Mouse (Mus musculus) monocyte, adult 5-6 weeks (primary cell): ENCODE data around the gene Smpd4. TPM values are rescaled to one million over a fixed set of nuclear protein-coding genes. Genes with fewer than 3 reads are reported as not detected.

Experiments used
- ATAC-seq: fragments of 153-309, 156-312 bp; replicated peaks from 2 replicates; pipeline ENCODE4 v1.8.0; 2017; ENCODE audit warnings: mild to moderate bottlenecking; ENCODE audit not compliant: low TSS enrichment, insufficient number of reproducible peaks, severe bottlenecking, poor library complexity, low FRiP score
- total RNA-seq: library from RNA; stranded (forward); fragments of 200-1000, 200-491, 200-594 nt; gene quantifications from 3 replicates; pipeline ENCODE4 v1.2.3, GENCODE M21; 2017

The Smpd4 gene
- total RNA-seq, 1 experiment from 2014 or later = 10.3 TPM

DNA sequence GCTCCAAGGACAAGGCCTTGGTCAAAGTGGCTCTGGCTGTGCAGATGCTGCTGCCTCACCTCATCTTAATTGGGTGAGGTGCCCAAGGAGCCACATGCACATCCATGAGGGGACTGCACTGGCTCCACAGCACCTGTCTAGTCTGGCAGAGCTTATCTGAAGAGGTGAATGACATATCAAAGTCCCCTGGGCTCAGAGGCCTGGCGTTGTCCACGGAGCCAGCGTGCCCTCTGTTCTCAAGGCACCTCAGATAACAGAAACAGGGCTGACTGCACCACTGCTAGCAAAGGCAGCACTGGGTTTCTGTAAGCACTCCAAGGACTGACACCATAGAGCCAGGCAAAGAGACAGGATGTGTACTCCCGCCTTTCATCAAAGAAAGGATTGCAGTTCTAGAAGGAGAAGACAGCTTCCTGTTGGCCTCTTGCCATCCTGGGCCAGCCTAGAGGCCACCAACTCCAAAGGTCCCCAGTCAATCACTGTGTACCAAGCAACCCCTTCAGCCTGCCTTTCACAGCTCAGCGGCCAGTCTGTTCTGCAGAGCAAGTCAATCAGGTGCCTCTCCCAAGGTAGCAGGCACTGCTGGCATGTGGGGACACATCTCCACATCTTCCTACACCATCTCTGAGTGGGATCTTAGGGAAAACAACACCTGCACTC is 37.2 kb downstream of the Smpd4 start:
- no peak for ATAC-seq

DNA sequence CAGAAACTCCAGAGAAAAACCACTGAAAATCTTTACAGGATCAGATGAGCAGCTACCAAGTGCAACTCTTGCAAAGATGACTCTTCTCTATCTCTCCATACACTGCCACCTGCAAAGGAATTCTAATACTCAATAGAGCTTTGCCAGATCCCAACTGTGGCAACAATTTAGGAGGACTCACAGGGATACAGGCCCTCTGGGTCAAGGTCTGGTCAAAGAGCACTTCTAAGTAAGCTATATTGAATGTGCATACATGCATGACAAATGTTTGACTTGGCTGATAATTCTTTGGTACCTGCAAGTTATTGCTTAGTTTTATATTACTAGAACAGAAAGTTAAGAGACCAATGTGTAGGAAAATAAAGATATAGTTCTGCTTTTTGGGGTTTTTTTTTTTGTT is 46.4 kb downstream of the Smpd4 start:
- no peak for ATAC-seq

DNA sequence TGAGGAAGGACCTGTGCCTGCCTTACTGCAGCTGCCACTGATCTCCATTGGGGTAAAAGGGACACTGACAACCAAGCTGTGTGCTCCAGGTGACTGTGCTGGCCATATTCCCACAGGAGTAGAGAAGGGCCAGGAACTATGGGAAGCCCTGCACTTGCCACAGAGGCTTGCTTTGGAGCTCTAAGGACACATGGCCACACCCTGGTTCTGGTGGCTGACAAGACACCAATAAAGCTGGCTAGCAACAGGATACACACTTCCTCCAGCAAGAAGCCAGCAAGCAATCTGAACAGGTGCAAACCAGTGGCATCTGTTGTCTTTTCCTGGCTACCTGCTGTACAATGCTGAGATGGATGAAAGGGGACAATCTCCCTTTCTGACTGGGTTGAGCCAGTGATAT is 50.7 kb downstream of the Smpd4 start:
- no peak for ATAC-seq

Other genes starting within 250 kb of the Smpd4 start
- 27.6 to 47.3 TPM (median 45.0 TPM) in 3 replicates for gene Snap29, start 213.4 kb upstream of the Smpd4 start, total RNA-seq
- gene Pi4ka, start 213.0 kb upstream of the Smpd4 start, total RNA-seq = 37.0 to 77.2 TPM (median 57.7 TPM) in 3 replicates
- 14.8 to 29.1 TPM (median 28.5 TPM) in 3 replicates for gene Crkl, start 167.4 kb upstream of the Smpd4 start, total RNA-seq
- not detected in 3 replicates for gene Aifm3, start 129.7 kb upstream of the Smpd4 start, total RNA-seq
- 31.4 to 51.0 TPM (median 39.1 TPM) in 3 replicates for gene Lztr1, start 110.7 kb upstream of the Smpd4 start, total RNA-seq
- gene Thap7, start 88.2 kb upstream of the Smpd4 start, total RNA-seq = 9.9 to 29.7 TPM (median 10.0 TPM) in 3 replicates
- gene Lrrc74b, start 58.1 kb upstream of the Smpd4 start, total RNA-seq = 0.75 TPM in 1 of 3 replicates, not detected in the others
- not detected in 3 replicates for gene P2rx6, start 57.5 kb upstream of the Smpd4 start, total RNA-seq
- gene Slc7a4, start 36.1 kb upstream of the Smpd4 start, total RNA-seq = 0.32 TPM in 1 of 3 replicates, not detected in the others
- gene Ccdc74a, start 27.1 kb downstream of the Smpd4 start, total RNA-seq = not detected in 3 replicates
- 55.5 to 92.1 TPM (median 65.8 TPM) in 3 replicates for gene Med15, start 113.5 kb downstream of the Smpd4 start, total RNA-seq
- gene Klhl22, start 140.3 kb downstream of the Smpd4 start, total RNA-seq = 5.0 to 8.2 TPM (median 6.7 TPM) in 3 replicates
- 0.19 to 0.21 TPM in 2 of 3 replicates, not detected in the other for gene Scarf2, start 177.9 kb downstream of the Smpd4 start, total RNA-seq
- gene B830017H08Rik, start 213.8 kb downstream of the Smpd4 start, total RNA-seq = not detected in 3 replicates
- gene Car15, start 219.0 kb downstream of the Smpd4 start, total RNA-seq = 0.43 to 7.7 TPM (median 6.5 TPM) in 3 replicates